ENCODE assay signal across 8 mouse cellular contexts in genomic region chr13:41355552-41355951, GRCm38 (mm10).
DNase-seq lines count a peak whose midpoint lies in the region; ATAC-seq and TF ChIP-seq lines count a peak whose summit lies in the region.

No protein-coding gene starts in this region.

- H3K9ac ChIP-seq in heart, adult 2 months (ENCODE audit: low read depth, low read length): no peak overlapping the region
- H3K9ac ChIP-seq in forebrain, embryonic 12.5 days: no peak overlapping the region
- no peak overlapping the region for H3K9ac ChIP-seq in midbrain, embryonic 15.5 days

- DNase-seq in heart, adult 2 months: peak in 1 of 2 experiments; percentile 48
- DNase-seq in heart, postnatal 4 days: no peak
- peak; percentile 90 for DNase-seq in kidney, adult 9 months
- DNase-seq in adrenal gland, adult 18-20 months (ENCODE audit: low spot score in 2 of 2): no peak
- no peak for DNase-seq in frontal cortex, postnatal 10 days (ENCODE audit: low spot score in 2 of 2)
- DNase-seq in layer of hippocampus, adult 9-10 months (ENCODE audit: low spot score): no peak

- 12% methylated on average over 2 of the region's 2 CpGs for WGBS in heart, adult 2 months
- WGBS in forebrain, embryonic 12.5 days: 60% methylated on average over 2 of the region's 2 CpGs
- WGBS in midbrain, embryonic 15.5 days: 63% methylated on average over 2 of the region's 2 CpGs

- H3K27me3 ChIP-seq in heart, adult 2 months (ENCODE audit: control insufficient read depth, insufficient read depth, low read length): no peaks in the 10 kb centered on the region
- no peaks in the 10 kb centered on the region for H3K27me3 ChIP-seq in forebrain, embryonic 12.5 days
- no peaks in the 10 kb centered on the region for H3K27me3 ChIP-seq in midbrain, embryonic 15.5 days (replicated peaks)

- peaks cover 28% of the 10 kb centered on the region for H3K36me3 ChIP-seq in heart, adult 2 months (ENCODE audit: control insufficient read depth, insufficient read depth, low read length)
- H3K36me3 ChIP-seq in forebrain, embryonic 12.5 days (replicated peaks): no peaks in the 10 kb centered on the region
- no peaks in the 10 kb centered on the region for H3K36me3 ChIP-seq in midbrain, embryonic 15.5 days (replicated peaks)

- peaks cover 9% of the 10 kb centered on the region for H3K79me2 ChIP-seq in heart, adult 2 months (replicated peaks; ENCODE audit: control insufficient read depth, insufficient read depth, low read length)

- 0 out of 2 replicates have a peak, but pooled peaks have one; percentile 19 for TF ChIP-seq EP300 in heart, adult 2 months (IDR thresholded peaks at IDR 0.05; ENCODE audit: insufficient read depth, low read depth, low read length)

- H3K4me3 ChIP-seq in heart, adult 2 months: peak overlapping the region; percentile 72
- no peak overlapping the region for H3K4me3 ChIP-seq in forebrain, embryonic 12.5 days (replicated peaks)
- H3K4me3 ChIP-seq in midbrain, embryonic 15.5 days: no peak overlapping the region

- no peak for ATAC-seq in forebrain, embryonic 12.5 days (ENCODE audit: low FRiP score)
- ATAC-seq in midbrain, embryonic 15.5 days (replicated peaks): no peak

- TF ChIP-seq CTCF in heart, adult 2 months (IDR thresholded peaks at IDR 0.05): no peak

- intact Hi-C loops in heart, adult 2 months (cut with DNase I): loop anchor here (5.0 kb wide), 3 partner anchors 33 to 132 kb away; partner anchors contain the start of gene Nedd9

- peak overlapping the region; percentile 92 for H3K27ac ChIP-seq in heart, adult 2 months
- no peak overlapping the region for H3K27ac ChIP-seq in forebrain, embryonic 12.5 days
- no peak overlapping the region for H3K27ac ChIP-seq in midbrain, embryonic 15.5 days

- H3K9me3 ChIP-seq in forebrain, embryonic 12.5 days: no peaks in the 10 kb centered on the region
- H3K9me3 ChIP-seq in midbrain, embryonic 15.5 days: no peaks in the 10 kb centered on the region

- H3K4me2 ChIP-seq in forebrain, embryonic 12.5 days: peak overlapping the region; percentile 21; the same call in 1 of the 2 replicates
- H3K4me2 ChIP-seq in midbrain, embryonic 15.5 days: peak overlapping the region; percentile 21

- H3K4me1 ChIP-seq in heart, adult 2 months (ENCODE audit: control insufficient read depth, insufficient read depth, low read length): peaks cover 25% of the 10 kb centered on the region
- H3K4me1 ChIP-seq in forebrain, embryonic 12.5 days: peaks cover 64% of the 10 kb centered on the region
- peaks cover 48% of the 10 kb centered on the region for H3K4me1 ChIP-seq in midbrain, embryonic 15.5 days

- TF ChIP-seq POLR2A in heart, adult 2 months (IDR thresholded peaks at IDR 0.05; ENCODE audit: insufficient read depth, low read depth, low read length): no peak
